Mouse (Mus musculus) midbrain, postnatal 0 days (tissue): ENCODE data around the gene Bcat2. TPM values are rescaled to one million over a fixed set of nuclear protein-coding genes. Genes with fewer than 3 reads are reported as not detected.

Experiments used
- ATAC-seq: fragments of 200-750 bp; cut with Nextera tagmentation; 2 replicates; pipeline ENCODE4 v1.8.0; 2017; ENCODE audit warnings: moderate number of reproducible peaks, mild to moderate bottlenecking, moderate TSS enrichment, moderate library complexity; ENCODE audit not compliant: low FRiP score
- DNase-seq: peaks from one replicate; pipeline ENCODE4 v3.0.0-alpha.2; 2015; ENCODE audit warnings: low spot score
- H3K27ac ChIP-seq: fragments of 300-500 bp; sonication (generic); 2 replicates; pipeline ENCODE4 v1.5.1; 2014; ENCODE audit warnings: low read depth, mild to moderate bottlenecking, low read length, mixed read lengths
- H3K27me3 ChIP-seq: fragments of 300-500 bp; sonication (generic); 2 replicates; pipeline ENCODE4 v1.6.1; 2014; ENCODE audit warnings: low read length, control low read depth, mixed read lengths; ENCODE audit not compliant: insufficient read depth
- H3K36me3 ChIP-seq: fragments of 300-500 bp; sonication (generic); 2 replicates; pipeline ENCODE4 v1.6.1; 2014; ENCODE audit warnings: low read length, control low read depth, mixed read lengths; ENCODE audit not compliant: insufficient read depth
- H3K4me1 ChIP-seq: fragments of 300-500 bp; sonication (generic); 2 replicates; pipeline ENCODE4 v1.6.1; 2014; ENCODE audit warnings: mild to moderate bottlenecking, control low read depth, antibody characterized with exemption, low read length, mixed read lengths; ENCODE audit not compliant: insufficient read depth
- H3K4me2 ChIP-seq: fragments of 300-500 bp; sonication (generic); 2 replicates; pipeline ENCODE4 v1.6.1; 2014; ENCODE audit warnings: low read depth, mild to moderate bottlenecking, low read length, mixed read lengths; ENCODE audit not compliant: poor library complexity, severe bottlenecking
- H3K4me3 ChIP-seq: fragments of 300-500 bp; sonication (generic); 2 replicates; pipeline ENCODE4 v1.5.1; 2014; ENCODE audit warnings: low read depth, mild to moderate bottlenecking, low read length, moderate library complexity
- H3K9ac ChIP-seq: fragments of 300-500 bp; sonication (generic); replicated peaks from 2 replicates; pipeline ENCODE4 v1.6.1; 2014; ENCODE audit warnings: mild to moderate bottlenecking, low read length, moderate library complexity, mixed read lengths; ENCODE audit not compliant: poor library complexity, severe bottlenecking
- H3K9me3 ChIP-seq: fragments of 300-500 bp; sonication (generic); 2 replicates; pipeline ENCODE4 v1.6.1; 2016; ENCODE audit warnings: low read length, control low read depth
- CTCF ChIP-seq: IDR thresholded peaks from 2 replicates; pipeline ENCODE4 v1.5.1; 2016; ENCODE audit warnings: antibody characterized with exemption, mild to moderate bottlenecking
- WGBS: fragments of 180-500 bp; shearing (Covaris S2); extraction: QIAGEN DNeasy Blood & Tissue Kit; methylation state at CpG from one replicate; pipeline ENCODE4 v1.1.7; 2014; 5-methylcytosine and 5-hydroxymethylcytosine counted together
- polyA plus RNA-seq: library from polyadenylated mRNA; unstranded; fragments of >200 nt; fragmentation: Nextera tagmentation; extraction: Ambion mirVana; gene quantifications from 2 replicates; pipeline ENCODE4 v1.2.1, GENCODE M21; 2015
- total RNA-seq: library from RNA; depleted of rRNA; stranded (reverse); fragments of >200 nt; gene quantifications from 2 replicates; pipeline ENCODE4 v1.2.3, GENCODE M21; 2014

Bcat2 gene
- total and polyA plus RNA-seq, 2 experiments from 2014 or later = 12.4 to 18.3 TPM

- H3K9me3 ChIP-seq = no peaks in the 10 kb centered on the region
- TF ChIP-seq CTCF = no peak
- H3K4me1 ChIP-seq = no peaks in the 10 kb centered on the region
- H3K9ac ChIP-seq = no peak within 1 kb of the TSS
- no peak within 1 kb of the TSS for H3K4me3 ChIP-seq
- DNase-seq = no peak
- WGBS = 30% methylated on average over 9 of the region's 9 CpGs
- H3K36me3 ChIP-seq = no peaks in the 10 kb centered on the region
- peaks cover 18% of the 10 kb centered on the region for H3K27me3 ChIP-seq
- H3K4me2 ChIP-seq = no peak within 1 kb of the TSS
- no peak within 1 kb of the TSS for H3K27ac ChIP-seq
- ATAC-seq = no peak
Observed at GRCm38 (mm10) chr7:45621443-45621842, 51.5 kb downstream of the Bcat2 start, which contains the start of gene Izumo1. Gene Izumo1, plus strand, starts transcription at chr7:45621811.

GRCm38 (mm10) chr7:45623507-45623906 is 53.6 kb downstream of the Bcat2 start:
- peaks cover 4% of the 10 kb centered on the region for H3K27me3 ChIP-seq
- TF ChIP-seq CTCF = no peak
- H3K36me3 ChIP-seq = no peaks in the 10 kb centered on the region
- DNase-seq = no peak
- no peak for ATAC-seq
- H3K9me3 ChIP-seq = no peaks in the 10 kb centered on the region
- H3K4me3 ChIP-seq = no peak overlapping the region
- no peak overlapping the region for H3K4me2 ChIP-seq
- H3K9ac ChIP-seq = no peak overlapping the region
- 95% methylated on average over 11 of the region's 11 CpGs for WGBS
- H3K27ac ChIP-seq = no peak overlapping the region
- H3K4me1 ChIP-seq = no peaks in the 10 kb centered on the region

- Histone ChIP-seq H3K4me2 (no peak overlapping the region), H3K27me3 (no peaks in the 10 kb centered on the region), H3K4me3 (no peak overlapping the region), H3K9ac (no peak overlapping the region), H3K4me1 (no peaks in the 10 kb centered on the region), H3K9me3 (no peaks in the 10 kb centered on the region), H3K27ac (no peak overlapping the region), H3K36me3 (no peaks in the 10 kb centered on the region)
- no peak for TF ChIP-seq CTCF
- ATAC-seq (no peak), DNase-seq (no peak)
- 87% methylated on average over 3 of the region's 3 CpGs for WGBS
Observed at GRCm38 (mm10) chr7:45624718-45625117, 54.8 kb downstream of the Bcat2 start.

- no peak overlapping the region for H3K4me2 ChIP-seq
- H3K4me1 ChIP-seq = no peaks in the 10 kb centered on the region
- ATAC-seq (no peak), DNase-seq (no peak)
- H3K27ac ChIP-seq = no peak overlapping the region
- 91% methylated on average over 8 of the region's 8 CpGs for WGBS
- H3K9ac ChIP-seq = no peak overlapping the region
- no peaks in the 10 kb centered on the region for H3K36me3 ChIP-seq
- H3K27me3 ChIP-seq = no peaks in the 10 kb centered on the region
- H3K9me3 ChIP-seq = no peaks in the 10 kb centered on the region
- no peak for TF ChIP-seq CTCF
- H3K4me3 ChIP-seq = no peak overlapping the region
Observed at GRCm38 (mm10) chr7:45625481-45625880, 55.5 kb downstream of the Bcat2 start.

GRCm38 (mm10) chr7:45626571-45627076 is 56.7 kb downstream of the Bcat2 start:
- Histone ChIP-seq H3K4me2 (no peak overlapping the region), H3K4me3 (no peak overlapping the region), H3K36me3 (no peaks in the 10 kb centered on the region), H3K27ac (no peak overlapping the region), H3K4me1 (no peaks in the 10 kb centered on the region), H3K9me3 (no peaks in the 10 kb centered on the region), H3K9ac (no peak overlapping the region), H3K27me3 (no peaks in the 10 kb centered on the region)
- DNase-seq = no peak
- TF ChIP-seq CTCF = no peak
- 88% methylated on average over 7 of the region's 7 CpGs for WGBS
- no peak for ATAC-seq

- peak within 1 kb of the TSS; percentile 54 for H3K4me3 ChIP-seq
- peak within 1 kb of the TSS; percentile 79 for H3K27ac ChIP-seq
- ATAC-seq (no peak), DNase-seq (no peak)
- H3K9ac ChIP-seq = peak within 1 kb of the TSS; percentile 90
- H3K27me3 ChIP-seq = no peaks in the 10 kb centered on the region
- no peaks in the 10 kb centered on the region for H3K9me3 ChIP-seq
- 85% methylated on average over 9 of the region's 9 CpGs for WGBS
- H3K4me2 ChIP-seq = peak within 1 kb of the TSS; percentile 89
- no peaks in the 10 kb centered on the region for H3K36me3 ChIP-seq
- TF ChIP-seq CTCF = no peak
- H3K4me1 ChIP-seq = no peaks in the 10 kb centered on the region
Observed at GRCm38 (mm10) chr7:45627261-45627660, 57.3 kb downstream of the Bcat2 start, which contains the start of gene Rasip1. Gene Rasip1, plus strand, starts transcription at chr7:45627488.
